Mouse (Mus musculus) A20 (cell line): ENCODE measurements around the gene Eid2b.
"Not testable (repeated sequence)": the region's sequence is repeated elsewhere in the genome, so short reads cannot be mapped to it uniquely, and the experiment has no call there.

Source experiments
- DNase-seq: peaks from one replicate; pipeline ENCODE4 v3.0.0-alpha.2; 2011; ENCODE audit warnings: low read depth, low spot score

Gene Eid2b

GRCm38 (mm10) chr7:28277615-28278278 lies at the start of gene Eid2b:
Gene Eid2b, plus strand, starts transcription at chr7:28277739.
- DNase-seq = peak; percentile 94

- not testable (repeated sequence) for DNase-seq
These were observed 33.6 kb upstream of the Eid2b start for GRCm38 (mm10) chr7:28243943-28244342.

DNA sequence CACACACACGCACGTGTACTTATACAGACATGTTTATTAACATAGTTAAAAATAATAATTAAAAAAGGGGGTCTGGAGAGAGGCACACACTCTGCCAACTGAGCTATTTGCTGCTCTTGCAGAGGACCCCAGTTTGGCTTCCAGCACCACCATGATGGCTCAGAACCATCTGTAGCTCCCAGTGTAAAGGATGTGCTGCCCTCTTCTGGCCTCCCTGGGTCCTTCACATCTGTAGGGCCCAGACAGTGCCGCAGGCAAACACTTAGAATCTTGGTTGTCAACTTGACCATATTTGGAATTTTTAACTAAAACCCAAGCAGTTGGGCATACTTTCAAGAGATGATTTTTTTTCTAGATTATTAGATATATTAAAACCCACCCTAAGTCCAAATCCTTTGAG lies 28.6 kb upstream of the Eid2b start:
- no peak for DNase-seq

DNA sequence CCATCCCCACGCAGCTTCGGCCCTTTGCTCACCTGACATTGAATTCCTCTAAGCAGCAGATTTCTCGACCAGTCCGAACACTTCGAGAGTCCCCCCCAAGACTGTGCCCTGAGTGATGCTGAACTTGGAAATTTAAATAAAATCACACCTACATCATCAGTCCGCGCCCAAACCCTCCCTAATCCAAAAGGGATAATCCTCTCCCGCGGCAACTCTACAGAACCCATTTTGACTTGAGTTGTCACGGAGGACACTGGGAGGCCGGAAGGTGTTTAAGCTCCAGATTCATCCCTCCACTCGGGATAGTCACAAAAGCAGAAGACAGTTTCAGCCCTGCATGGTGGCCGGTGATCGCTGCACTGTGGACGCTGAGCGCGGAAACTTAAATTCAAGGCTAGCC lies 25.6 kb upstream of the Eid2b start:
- DNase-seq = no peak

DNA sequence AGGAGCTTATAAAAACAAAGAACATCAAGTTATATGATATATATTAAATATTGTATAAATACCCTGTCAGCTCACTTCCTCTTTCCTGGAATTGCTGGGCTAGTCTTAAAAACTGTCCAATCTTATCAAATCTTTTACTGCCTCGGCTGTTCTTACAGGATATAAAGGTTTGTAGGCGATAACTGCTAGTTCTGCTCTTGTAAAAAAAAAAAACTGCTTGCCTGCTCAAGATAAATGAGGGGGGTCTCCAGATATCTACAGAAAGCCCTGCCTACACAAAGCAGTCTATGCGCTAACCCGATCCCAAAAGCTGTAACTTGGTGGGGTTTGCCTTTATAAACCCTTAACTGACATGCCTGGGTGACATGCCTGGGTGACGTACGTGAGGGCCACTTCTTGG lies 22.9 kb upstream of the Eid2b start:
- DNase-seq = no peak

GRCm38 (mm10) chr7:28255476-28255875 lies 22.1 kb upstream of the Eid2b start:
- DNase-seq = peak; percentile 27

GRCm38 (mm10) chr7:28262861-28263260 lies 14.7 kb upstream of the Eid2b start:
- no peak for DNase-seq

- peak; percentile 54 for DNase-seq
These were observed 13.8 kb upstream of the Eid2b start for GRCm38 (mm10) chr7:28263786-28264185.

GRCm38 (mm10) chr7:28265391-28265790 lies 12.1 kb upstream of the Eid2b start:
- DNase-seq = no peak

- DNase-seq = no peak
These were observed 10.2 kb upstream of the Eid2b start, which contains the start of gene Eid2 for GRCm38 (mm10) chr7:28267129-28268041. Gene Eid2, plus strand, starts transcription at chr7:28267881.

- no peak for DNase-seq
These were observed 9.5 kb upstream of the Eid2b start for GRCm38 (mm10) chr7:28268042-28268531.

DNA sequence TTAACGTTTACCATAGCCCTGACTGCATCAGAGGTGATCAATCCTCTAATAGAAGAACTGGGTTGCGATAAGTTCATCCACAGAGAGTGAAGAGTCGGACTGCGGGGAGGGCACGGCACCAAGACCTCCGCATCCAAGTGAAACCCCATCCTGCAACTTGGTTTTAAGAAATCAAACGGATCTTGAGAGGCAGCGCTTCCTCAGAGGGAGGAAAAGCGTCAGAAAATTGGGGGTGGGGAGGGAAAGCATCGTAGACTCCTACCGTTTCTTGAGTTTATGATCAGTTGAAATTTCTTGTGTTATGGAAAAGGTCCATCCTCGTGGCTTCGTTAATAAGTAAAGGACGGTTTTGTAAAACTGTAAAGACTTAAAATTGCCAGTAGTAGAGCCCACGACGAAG lies 9.0 kb upstream of the Eid2b start:
- DNase-seq = no peak

- no peak for DNase-seq
These were observed 8.2 kb upstream of the Eid2b start for GRCm38 (mm10) chr7:28269355-28269754.

DNA sequence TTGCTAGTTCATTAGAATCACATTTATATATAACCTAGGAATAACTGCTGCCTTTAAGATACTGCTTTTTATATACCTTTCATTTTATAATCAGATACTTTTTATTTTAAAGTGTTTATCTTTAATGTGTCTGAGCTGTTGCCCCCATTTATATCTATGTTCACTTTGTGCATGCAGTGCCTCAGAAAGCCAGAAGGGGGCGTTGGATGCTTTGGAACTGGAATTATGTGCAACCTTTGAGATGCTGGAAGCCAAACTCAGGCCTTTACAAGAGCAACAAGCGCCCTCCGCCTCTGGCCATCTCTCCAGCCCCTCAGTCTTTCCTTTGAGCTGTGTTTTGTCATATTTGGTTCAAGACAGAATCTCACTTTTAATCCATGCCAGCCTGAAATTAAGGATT lies 5.8 kb upstream of the Eid2b start:
- no peak for DNase-seq

DNA sequence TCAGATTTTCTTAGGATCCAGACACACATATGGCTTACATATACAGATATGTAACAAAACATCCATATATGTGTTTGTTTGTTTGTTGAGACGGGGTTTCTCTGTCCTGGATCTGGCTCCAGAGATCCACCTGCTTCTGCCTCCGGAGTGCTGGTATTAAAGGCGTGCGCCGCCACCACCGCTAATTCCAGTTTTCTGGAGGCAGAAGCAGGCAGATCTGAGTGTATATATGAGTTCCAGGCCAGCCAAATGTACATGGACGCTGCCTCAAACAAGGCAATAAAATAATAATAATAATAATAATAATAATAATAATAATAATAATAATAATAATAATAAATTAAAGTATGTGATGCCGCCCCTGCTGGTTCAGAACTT lies 313 bp upstream of the Eid2b start:
- DNase-seq = no peak

- DNase-seq = no peak
These were observed 727 bp downstream of the Eid2b start for GRCm38 (mm10) chr7:28278279-28278652.

GRCm38 (mm10) chr7:28280630-28281029 lies 3.1 kb downstream of the Eid2b start:
- no peak for DNase-seq

DNA sequence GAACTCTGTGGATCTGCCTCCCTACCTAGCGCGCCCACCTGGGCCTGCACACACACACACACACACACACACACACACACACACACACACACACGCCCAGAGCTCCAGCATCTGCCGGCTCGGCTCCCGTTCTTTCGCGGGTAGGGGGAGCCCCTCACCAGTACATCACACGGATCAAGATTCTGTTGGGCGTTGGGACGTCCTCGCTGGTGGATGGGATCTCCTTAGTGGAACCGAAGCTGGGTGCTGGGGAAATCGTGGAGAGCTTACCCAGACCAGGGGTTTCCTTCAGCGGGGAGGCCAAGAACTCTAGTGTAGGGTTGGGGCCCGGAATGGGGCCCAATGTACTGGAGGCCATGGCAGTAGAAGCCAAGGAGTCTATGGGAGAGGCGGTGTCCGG lies 12.6 kb downstream of the Eid2b start:
- DNase-seq = no peak

GRCm38 (mm10) chr7:28290638-28291590 lies 13.4 kb downstream of the Eid2b start, which contains the start of gene Selenov:
Gene Selenov, minus strand, starts transcription at chr7:28291186.
- DNase-seq = no peak

DNA sequence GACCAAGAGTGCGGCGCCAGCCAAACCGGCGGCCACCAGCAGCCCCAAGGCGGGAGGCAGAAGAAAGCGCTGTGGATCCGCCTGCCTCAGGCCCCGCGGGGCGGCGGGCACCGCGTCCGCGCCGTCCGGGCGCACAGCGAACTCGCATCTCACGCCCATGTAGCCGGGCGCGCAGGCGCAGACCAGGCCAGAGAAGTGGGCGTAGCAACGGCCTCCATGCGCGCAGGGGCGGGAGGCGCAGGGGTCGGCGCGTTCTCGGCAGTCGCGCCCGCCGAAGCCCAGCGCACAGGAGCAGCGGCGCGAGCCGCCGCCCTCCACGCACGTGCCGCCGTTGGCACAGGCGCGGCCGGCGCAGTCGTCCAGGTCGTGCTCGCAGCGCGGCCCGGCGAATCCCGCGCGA lies 16.9 kb downstream of the Eid2b start:
- no peak for DNase-seq

GRCm38 (mm10) chr7:28298837-28299625 lies 21.5 kb downstream of the Eid2b start:
- peak; percentile 86 for DNase-seq
